Mouse (Mus musculus) bone marrow macrophage, adult 2 months (primary cell): ENCODE measurements around the gene Stfa3.

ENCODE experiments used
- CTCF ChIP-seq: IDR thresholded peaks from 2 replicates; pipeline ENCODE4 v1.5.1; 2012; ENCODE audit warnings: low read depth, mild to moderate bottlenecking, low read length, moderate library complexity
- POLR2A ChIP-seq: IDR thresholded peaks from 2 replicates; pipeline ENCODE4 v1.6.1; 2012; ENCODE audit warnings: mild to moderate bottlenecking, low read depth, low read length, borderline replicate concordance

GRCm38 (mm10) chr16:36476866-36477265, 21.7 kb upstream of the Stfa3 start:
- no peak for TF ChIP-seq POLR2A
- TF ChIP-seq CTCF: no peak
